In genomic region chr11:103758706-103759105, GRCm38 (mm10) we compare ENCODE assay signal across 9 mouse cellular contexts. TPM values are rescaled to one million over a fixed set of nuclear protein-coding genes. Genes with fewer than 3 reads are reported as not detected.
DNase-seq lines count a peak whose midpoint lies in the region; ATAC-seq and TF ChIP-seq lines count a peak whose summit lies in the region.
"Had no signal": no experiment of that assay in that cellular context is flagged by ENCODE, and none has a peak within 500 bp of the region (broad histone marks: within the 10 kb centered on the region; RNA-seq: fewer than 3 reads in every experiment).

No protein-coding gene starts in this region.

- no peak overlapping the region for H3K27ac ChIP-seq in cerebellum, adult 2 months (ENCODE audit: insufficient read depth, low read length)
- H3K27ac ChIP-seq: lung, embryonic 15.5 days had no signal

- DNase-seq in cerebellum, adult 2 months = peak; percentile 38 to 66
- no peak for DNase-seq in cerebellum, adult 11-12 months
- peak; percentile 82 for DNase-seq in A20 (ENCODE audit: low read depth, low spot score)
- DNase-seq in adrenal gland, postnatal 4 days (ENCODE audit: low spot score in 2 of 2) = peak; percentile 70 to 71
- DNase-seq in kidney, postnatal 36 days = peak; percentile 84 to 97
- peak; percentile 66 to 79 for DNase-seq in lung, postnatal 4 days
- DNase-seq in spleen, postnatal 36 days (ENCODE audit: low spot score in 2 of 2) = peak; percentile 13 to 32

- no peak overlapping the region for H3K4me3 ChIP-seq in cerebellum, adult 2 months (replicated peaks; ENCODE audit: insufficient read depth, low read depth, low read length)
- H3K4me3 ChIP-seq: lung, embryonic 15.5 days had no signal

- no peaks in the 10 kb centered on the region for H3K27me3 ChIP-seq in cerebellum, adult 2 months (ENCODE audit: control insufficient read depth, insufficient read depth, low read length)

- no peaks in the 10 kb centered on the region for H3K4me1 ChIP-seq in cerebellum, adult 2 months (ENCODE audit: control insufficient read depth, insufficient read depth, low read length)
- H3K4me1 ChIP-seq: lung, embryonic 15.5 days had no signal

- 16% methylated on average over 6 of the region's 6 CpGs for WGBS in cerebellum, adult 2 months

- peak; percentile 52; the same call in 1 of the 2 replicates for ATAC-seq in frontal cortex, adult (ENCODE audit: low TSS enrichment)

- no peak for TF ChIP-seq POLR2A in cerebellum, adult 2 months (IDR thresholded peaks at IDR 0.05; ENCODE audit: borderline replicate concordance, insufficient read depth, low read length)

- TF ChIP-seq CTCF in cerebellum, adult 2 months (IDR thresholded peaks at IDR 0.05; ENCODE audit: borderline replicate concordance, insufficient read depth, low read depth, low read length) = peak; percentile 83

RNA-seq across cellular contexts. Expression of gene Wnt9b, which starts 9.1 kb away (rescaled TPM):
- polyA plus RNA-seq in cerebellum, adult 2 months (2012; rRNA removed) = 1.0 and 1.1 TPM in 2 replicates
- total RNA-seq in adrenal gland, postnatal 4 days (2021) = 1 to 10 TPM in 1 of 2 experiments, under 1 TPM in 1; 0.28 to 1.1 TPM

RNA-seq across cellular contexts. Expression of gene Wnt3, which starts 15.2 kb away (rescaled TPM):
- polyA plus RNA-seq in cerebellum, adult 2 months (2012; rRNA removed) = 13.6 and 14.5 TPM in 2 replicates
- under 1 TPM; 0.11 to 0.42 TPM for total RNA-seq in adrenal gland, postnatal 4 days (2021)
